Mouse (Mus musculus): ENCODE data around the gene Wfs1. TPM values are rescaled to one million over a fixed set of nuclear protein-coding genes. Genes with fewer than 3 reads are reported as not detected.
"Not testable (repeated sequence)": the region's sequence is repeated elsewhere in the genome, so short reads cannot be mapped to it uniquely, and the experiment has no call there.

Gene Wfs1
- total RNA-seq (2015; ENCODE audit: low replicate concordance) (not detected in 2 replicates), total RNA-seq (2017; ENCODE audit: low replicate concordance) (0.60 TPM in 1 of 2 replicates, not detected in the other)

- ATAC-seq (replicated peaks; ENCODE audit: low FRiP score, poor library complexity, severe bottlenecking) = no peak
Observed at GRCm38 (mm10) chr5:36988781-36989624, at the start of gene Wfs1. Gene Wfs1, minus strand, starts transcription at chr5:36989205.

- ATAC-seq (replicated peaks; ENCODE audit: low FRiP score, poor library complexity, severe bottlenecking) = no peak
Observed at GRCm38 (mm10) chr5:37036884-37037283, 47.9 kb upstream of the Wfs1 start.

GRCm38 (mm10) chr5:37035896-37036295, 46.9 kb upstream of the Wfs1 start:
- ATAC-seq (replicated peaks; ENCODE audit: low FRiP score, poor library complexity, severe bottlenecking) = no peak

- no peak for ATAC-seq (replicated peaks; ENCODE audit: low FRiP score, poor library complexity, severe bottlenecking)
Observed at GRCm38 (mm10) chr5:37035192-37035591, 46.2 kb upstream of the Wfs1 start.

GRCm38 (mm10) chr5:37030753-37031152, 41.7 kb upstream of the Wfs1 start:
- no peak for ATAC-seq (replicated peaks; ENCODE audit: low FRiP score, poor library complexity, severe bottlenecking)

- no peak for ATAC-seq (replicated peaks; ENCODE audit: low FRiP score, poor library complexity, severe bottlenecking)
Observed at GRCm38 (mm10) chr5:37029326-37029905, 40.4 kb upstream of the Wfs1 start.

GRCm38 (mm10) chr5:37028486-37029311, 39.7 kb upstream of the Wfs1 start:
- no peak for ATAC-seq (replicated peaks; ENCODE audit: low FRiP score, poor library complexity, severe bottlenecking)

- ATAC-seq (replicated peaks; ENCODE audit: low FRiP score, poor library complexity, severe bottlenecking) = no peak
Observed at GRCm38 (mm10) chr5:37028104-37028485, 39.1 kb upstream of the Wfs1 start.

- ATAC-seq (replicated peaks; ENCODE audit: low FRiP score, poor library complexity, severe bottlenecking) = no peak
Observed at GRCm38 (mm10) chr5:37027701-37028100, 38.7 kb upstream of the Wfs1 start.

GRCm38 (mm10) chr5:37017222-37017621, 28.2 kb upstream of the Wfs1 start:
- no peak for ATAC-seq (replicated peaks; ENCODE audit: low FRiP score, poor library complexity, severe bottlenecking)

GRCm38 (mm10) chr5:37015612-37016310, 26.8 kb upstream of the Wfs1 start:
- no peak for ATAC-seq (replicated peaks; ENCODE audit: low FRiP score, poor library complexity, severe bottlenecking)

GRCm38 (mm10) chr5:37010666-37011317, 21.8 kb upstream of the Wfs1 start:
- ATAC-seq (replicated peaks; ENCODE audit: low FRiP score, poor library complexity, severe bottlenecking) = no peak

GRCm38 (mm10) chr5:37009761-37010160, 20.8 kb upstream of the Wfs1 start:
- not testable (repeated sequence) for ATAC-seq (replicated peaks; ENCODE audit: low FRiP score, poor library complexity, severe bottlenecking)

- no peak; the same call in 1 of the 2 replicates for ATAC-seq (replicated peaks; ENCODE audit: low FRiP score, poor library complexity, severe bottlenecking)
Observed at GRCm38 (mm10) chr5:37002001-37002400, 13.0 kb upstream of the Wfs1 start.

GRCm38 (mm10) chr5:37001002-37001401, 12.0 kb upstream of the Wfs1 start:
- ATAC-seq (replicated peaks; ENCODE audit: low FRiP score, poor library complexity, severe bottlenecking) = no peak

GRCm38 (mm10) chr5:36997996-36998395, 9.0 kb upstream of the Wfs1 start:
- no peak for ATAC-seq (replicated peaks; ENCODE audit: low FRiP score, poor library complexity, severe bottlenecking)

GRCm38 (mm10) chr5:36996410-36996809, 7.4 kb upstream of the Wfs1 start:
- ATAC-seq (replicated peaks; ENCODE audit: low FRiP score, poor library complexity, severe bottlenecking) = no peak

GRCm38 (mm10) chr5:36990631-36991350, 1.8 kb upstream of the Wfs1 start:
- no peak for ATAC-seq (replicated peaks; ENCODE audit: low FRiP score, poor library complexity, severe bottlenecking)

GRCm38 (mm10) chr5:36990196-36990595, 1.2 kb upstream of the Wfs1 start:
- ATAC-seq (replicated peaks; ENCODE audit: low FRiP score, poor library complexity, severe bottlenecking) = no peak
